Mouse (Mus musculus) MEL (cell line): ENCODE measurements around the gene Fap. TPM values are rescaled to one million over a fixed set of nuclear protein-coding genes. Genes with fewer than 3 reads are reported as not detected.

Source experiments
- DNase-seq: peaks from one replicate; pipeline ENCODE4 v3.0.0; 2011; ENCODE audit warnings: low read depth, low spot score
- H3K27ac ChIP-seq: 2 replicates; pipeline ENCODE4 v1.5.1; 2012; ENCODE audit warnings: low read depth, mild to moderate bottlenecking, control low read depth, low read length, moderate library complexity; ENCODE audit not compliant: control insufficient read depth
- H3K27me3 ChIP-seq, 2 experiments: fragments of 150-350 bp in 1 of 2; sonication (generic) in 1 of 2; 2 replicates each; pipeline ENCODE4 v1.6.1; 2012; ENCODE audit warnings: low read length in 2 of 2, mild to moderate bottlenecking in 2 of 2, improper control_type of control experiment in 1 of 2, moderate library complexity in 1 of 2; ENCODE audit not compliant: insufficient read depth in 2 of 2, control insufficient read depth in 1 of 2
- H3K36me3 ChIP-seq, 2 experiments: 2 replicates each; pipeline ENCODE4 v1.6.1; 2012 to 2014; ENCODE audit warnings: low read length in 2 of 2, improper control_type of control experiment in 1 of 2, inconsistent platforms in 1 of 2, mild to moderate bottlenecking in 1 of 2; ENCODE audit not compliant: insufficient read depth in 2 of 2, control insufficient read depth in 1 of 2
- H3K4me1 ChIP-seq, 2 experiments: fragments of 150-350 bp in 1 of 2; sonication (generic) in 1 of 2; 2 replicates each; pipeline ENCODE4 v1.6.1; 2012; ENCODE audit warnings: low read length in 2 of 2, improper control_type of control experiment in 1 of 2, mild to moderate bottlenecking in 1 of 2; ENCODE audit not compliant: insufficient read depth in 2 of 2, control insufficient read depth in 1 of 2
- H3K4me3 ChIP-seq, 2 experiments: fragments of 150-350 bp in 1 of 2; sonication (generic) in 1 of 2; 2 replicates each; pipeline ENCODE4 v1.5.1; 2012; ENCODE audit warnings: low read depth in 2 of 2, low read length in 2 of 2, mild to moderate bottlenecking in 2 of 2, moderate library complexity in 2 of 2, control low read depth in 1 of 2, improper control_type of control experiment in 1 of 2; ENCODE audit not compliant: control insufficient read depth in 1 of 2, insufficient read depth in 1 of 2
- H3K79me2 ChIP-seq: 2 replicates; pipeline ENCODE4 v1.6.1; 2012; ENCODE audit warnings: mild to moderate bottlenecking, low read length, moderate library complexity; ENCODE audit not compliant: control insufficient read depth, poor library complexity, insufficient read depth
- H3K9ac ChIP-seq: 2 replicates; pipeline ENCODE4 v1.6.1; 2012; ENCODE audit warnings: low read depth, mild to moderate bottlenecking, control low read depth, low read length, moderate library complexity; ENCODE audit not compliant: control insufficient read depth, poor library complexity, severe bottlenecking
- H3K9me3 ChIP-seq: fragments of 150-350 bp; sonication (generic); replicated peaks from 2 replicates; pipeline ENCODE4 v1.6.1; 2012; ENCODE audit warnings: mild to moderate bottlenecking, low read length, improper control_type of control experiment, moderate library complexity; ENCODE audit not compliant: insufficient read depth
- BHLHE40 ChIP-seq: IDR thresholded peaks from 2 replicates; pipeline ENCODE4 v1.6.1; 2012; ENCODE audit warnings: low read depth, mild to moderate bottlenecking, inconsistent platforms, low read length, improper control_type of control experiment, borderline replicate concordance
- CHD1 ChIP-seq: IDR thresholded peaks from 2 replicates; pipeline ENCODE4 v1.6.1; 2012; ENCODE audit warnings: low read depth, mild to moderate bottlenecking, inconsistent platforms, low read length, improper control_type of control experiment
- CHD2 ChIP-seq: IDR thresholded peaks from 2 replicates; pipeline ENCODE4 v1.6.1; 2011; ENCODE audit warnings: low read length, improper control_type of control experiment
- ELF1 ChIP-seq: IDR thresholded peaks from 2 replicates; pipeline ENCODE4 v1.6.1; 2014; ENCODE audit warnings: low read depth, mild to moderate bottlenecking, inconsistent platforms, low read length, improper control_type of control experiment, moderate library complexity
- ETS1 ChIP-seq: IDR thresholded peaks from 2 replicates; pipeline ENCODE4 v1.6.1; 2012; ENCODE audit warnings: low read depth, mild to moderate bottlenecking, inconsistent platforms, low read length, improper control_type of control experiment, moderate library complexity
- GABPA ChIP-seq: IDR thresholded peaks from 2 replicates; pipeline ENCODE4 v1.6.1; 2012; ENCODE audit warnings: low read depth, mild to moderate bottlenecking, inconsistent platforms, low read length, improper control_type of control experiment, moderate library complexity
- GATA1 ChIP-seq: IDR thresholded peaks from 2 replicates; pipeline ENCODE4 v1.6.1; 2011; ENCODE audit warnings: low read depth, low read length, improper control_type of control experiment
- HCFC1 ChIP-seq: IDR thresholded peaks from 2 replicates; pipeline ENCODE4 v1.6.1; 2012; ENCODE audit warnings: low read depth, mild to moderate bottlenecking, inconsistent platforms, low read length, improper control_type of control experiment, moderate library complexity
- JUND ChIP-seq: IDR thresholded peaks from 2 replicates; pipeline ENCODE4 v1.6.1; 2011; ENCODE audit warnings: low read depth, mild to moderate bottlenecking, improper control_type of control experiment, low read length
- KAT2A ChIP-seq: conservative IDR thresholded peaks from 2 replicates; pipeline ENCODE4 v1.6.1; 2012; ENCODE audit warnings: low read depth, low read length, improper control_type of control experiment, inconsistent platforms
- MAFK ChIP-seq: IDR thresholded peaks from 2 replicates; pipeline ENCODE4 v1.6.1; 2011; ENCODE audit warnings: low read depth, mild to moderate bottlenecking, low read length, improper control_type of control experiment, borderline replicate concordance
- MAX ChIP-seq: IDR thresholded peaks from 2 replicates; pipeline ENCODE4 v1.6.1; 2011; ENCODE audit warnings: low read length, improper control_type of control experiment
- MAZ ChIP-seq: IDR thresholded peaks from 2 replicates; pipeline ENCODE4 v1.6.1; 2012; ENCODE audit warnings: low read depth, mild to moderate bottlenecking, inconsistent platforms, low read length, improper control_type of control experiment
- MEF2A ChIP-seq: IDR thresholded peaks from 2 replicates; pipeline ENCODE4 v1.6.1; 2014; ENCODE audit warnings: low read depth, mild to moderate bottlenecking, inconsistent platforms, low read length, improper control_type of control experiment; ENCODE audit not compliant: poor library complexity, insufficient replicate concordance, severe bottlenecking; ENCODE audit errors: extremely low read depth
- MXI1 ChIP-seq: IDR thresholded peaks from 2 replicates; pipeline ENCODE4 v1.6.1; 2011; ENCODE audit warnings: mild to moderate bottlenecking, low read depth, low read length, improper control_type of control experiment
- MYB ChIP-seq: IDR thresholded peaks from 2 replicates; pipeline ENCODE4 v1.6.1; 2011; ENCODE audit warnings: mild to moderate bottlenecking, low read depth, low read length, improper control_type of control experiment
- MYC ChIP-seq: IDR thresholded peaks from 2 replicates; pipeline ENCODE4 v1.6.1; 2011; ENCODE audit warnings: low read depth, mild to moderate bottlenecking, low read length, improper control_type of control experiment, moderate library complexity
- NELFE ChIP-seq: IDR thresholded peaks from 2 replicates; pipeline ENCODE4 v1.6.1; 2011; ENCODE audit warnings: low read depth, low read length, improper control_type of control experiment
- POLR2A ChIP-seq, 2 experiments: IDR thresholded peaks; 2 replicates each; pipeline ENCODE4 v1.6.1; 2011 to 2012; ENCODE audit warnings: low read length in 2 of 2, mild to moderate bottlenecking in 2 of 2, control low read depth in 1 of 2, improper control_type of control experiment in 1 of 2, low read depth in 1 of 2, moderate library complexity in 1 of 2; ENCODE audit not compliant: control insufficient read depth in 1 of 2, insufficient read depth in 1 of 2, poor library complexity in 1 of 2
- POLR2AphosphoS2 ChIP-seq: IDR thresholded peaks from 2 replicates; pipeline ENCODE4 v1.6.1; 2011; ENCODE audit warnings: low read length, improper control_type of control experiment
- RAD21 ChIP-seq: IDR thresholded peaks from 2 replicates; pipeline ENCODE4 v1.6.1; 2011; ENCODE audit warnings: mild to moderate bottlenecking, low read depth, low read length, improper control_type of control experiment
- RCOR1 ChIP-seq: IDR thresholded peaks from 2 replicates; pipeline ENCODE4 v1.6.1; 2012; ENCODE audit warnings: low read depth, mild to moderate bottlenecking, inconsistent platforms, low read length, improper control_type of control experiment
- SIN3A ChIP-seq: IDR thresholded peaks from 2 replicates; pipeline ENCODE4 v1.6.1; 2012; ENCODE audit warnings: low read length, improper control_type of control experiment, inconsistent platforms
- SMC3 ChIP-seq: IDR thresholded peaks from 2 replicates; pipeline ENCODE4 v1.6.1; 2011; ENCODE audit warnings: low read depth, low read length, improper control_type of control experiment
- USF2 ChIP-seq, 2 experiments: IDR thresholded peaks; 2 replicates each; pipeline ENCODE4 v1.6.1; 2011 to 2012; ENCODE audit warnings: improper control_type of control experiment in 2 of 2, low read length in 2 of 2, borderline replicate concordance in 1 of 2, inconsistent platforms in 1 of 2, low read depth in 1 of 2, mild to moderate bottlenecking in 1 of 2; ENCODE audit not compliant: insufficient read depth in 1 of 2
- ZKSCAN1 ChIP-seq: IDR thresholded peaks from 2 replicates; pipeline ENCODE4 v1.6.1; 2012; ENCODE audit warnings: low read depth, mild to moderate bottlenecking, inconsistent platforms, low read length, improper control_type of control experiment, moderate library complexity
- ZMIZ1 ChIP-seq: IDR thresholded peaks from 2 replicates; pipeline ENCODE4 v1.6.1; 2012; ENCODE audit warnings: low read depth, mild to moderate bottlenecking, inconsistent platforms, low read length, improper control_type of control experiment, moderate library complexity
- ZNF384 ChIP-seq: IDR thresholded peaks from 2 replicates; pipeline ENCODE4 v1.6.1; 2012; ENCODE audit warnings: low read depth, mild to moderate bottlenecking, inconsistent platforms, low read length, improper control_type of control experiment
- polyA plus RNA-seq, 2 experiments: library from polyadenylated mRNA; stranded (reverse) in 1 of 2; unstranded in 1 of 2; fragments of >175 nt in 1 of 2; fragments of >200 nt in 1 of 2; gene quantifications; 2 replicates each; pipeline versions ENCODE4 v1.2.1 to v1.2.4; 2012; ENCODE audit warnings: low replicate concordance in 2 of 2, low read depth in 1 of 2; ENCODE audit not compliant: insufficient read length in 2 of 2, insufficient read depth in 1 of 2, missing spikeins in 1 of 2
- total RNA-seq: library from RNA; depleted of rRNA; stranded (reverse); fragments of 300-350 nt; gene quantifications from 2 replicates; pipeline ENCODE4 v1.2.3, GENCODE M21; 2012; rRNA removed

The Fap gene
- total RNA-seq (0.07 and 0.23 TPM in 2 replicates), polyA plus RNA-seq (under 1 TPM in 1 of 2 experiments, not detected in 1; 0.17 TPM)

- Histone ChIP-seq H3K4me1 (no peaks in the 10 kb centered on the region), H3K36me3 (no peaks in the 10 kb centered on the region), H3K4me3 (no peak within 1 kb of the TSS), H3K79me2 (no peaks in the 10 kb centered on the region), H3K9ac (no peak within 1 kb of the TSS), H3K27ac (no peak within 1 kb of the TSS), H3K9me3 (no peaks in the 10 kb centered on the region), H3K27me3 (no peaks in the 10 kb centered on the region)
- no peak for DNase-seq
- TF ChIP-seq RAD21 (no peak), MYC (no peak), GABPA (no peak), JUND (no peak), CHD2 (no peak), ZKSCAN1 (no peak), POLR2AphosphoS2 (no peak), KAT2A (no peak), USF2 (IDR thresholded peaks at IDR 0.05; ENCODE audit: borderline replicate concordance in 1 of 2, insufficient read depth in 1 of 2, low read depth in 1 of 2, low read length in 2 of 2) (no peak), SMC3 (no peak), MYB (no peak), MAFK (no peak), POLR2A (IDR thresholded peaks at IDR 0.05; ENCODE audit: control insufficient read depth in 1 of 2, insufficient read depth in 1 of 2, low read depth in 1 of 2, low read length in 2 of 2, poor library complexity in 1 of 2) (no peak), ZMIZ1 (no peak), CHD1 (no peak), RCOR1 (no peak), GATA1 (no peak), MAZ (no peak), NELFE (no peak)
Measured at GRCm38 (mm10) chr2:62573753-62574159, at the start of gene Fap. Fap (minus strand) TSS chr2:62574075.

- Histone ChIP-seq H3K36me3 (peaks cover under 1 to 40% of the 10 kb centered on the region in 2 experiments; a peak in 3 of 4 replicates), H3K27me3 (no peaks in the 10 kb centered on the region), H3K4me1 (peaks cover 19 to 29% of the 10 kb centered on the region in 2 experiments), H3K9ac (peak overlapping the region; percentile 55), H3K27ac (peak overlapping the region; percentile 86), H3K4me3 (peak overlapping the region; percentile 30 to 33), H3K9me3 (no peaks in the 10 kb centered on the region), H3K79me2 (no peaks in the 10 kb centered on the region; the same call in 1 of the 2 replicates)
- TF ChIP-seq BHLHE40 (peak; percentile 86; the same call in 1 of the 2 replicates), NELFE (peak; percentile 62), ZNF384 (peak; percentile 93), MAX (peak; percentile 77), POLR2A (IDR thresholded peaks at IDR 0.05; ENCODE audit: control insufficient read depth in 1 of 2, insufficient read depth in 1 of 2, low read depth in 1 of 2, low read length in 2 of 2, poor library complexity in 1 of 2) (no peak), ETS1 (peak; percentile 80), MEF2A (no peak), MAFK (peak; percentile 61; the same call in 1 of the 2 replicates), SIN3A (peak; percentile 77), MYC (peak; percentile 92), HCFC1 (0 out of 2 replicates have a peak, but pooled peaks have one; percentile 41), CHD2 (peak; percentile 53), POLR2AphosphoS2 (no peak), MXI1 (peak; percentile 70), GATA1 (peak; percentile 62), MYB (peak; percentile 4; the same call in 1 of the 2 replicates), ELF1 (no peak; the same call in 1 of the 2 replicates)
- DNase-seq: peak; percentile 92
Measured at GRCm38 (mm10) chr2:62623024-62623441, 49.2 kb upstream of the Fap start.
